In the genomic region with DNA sequence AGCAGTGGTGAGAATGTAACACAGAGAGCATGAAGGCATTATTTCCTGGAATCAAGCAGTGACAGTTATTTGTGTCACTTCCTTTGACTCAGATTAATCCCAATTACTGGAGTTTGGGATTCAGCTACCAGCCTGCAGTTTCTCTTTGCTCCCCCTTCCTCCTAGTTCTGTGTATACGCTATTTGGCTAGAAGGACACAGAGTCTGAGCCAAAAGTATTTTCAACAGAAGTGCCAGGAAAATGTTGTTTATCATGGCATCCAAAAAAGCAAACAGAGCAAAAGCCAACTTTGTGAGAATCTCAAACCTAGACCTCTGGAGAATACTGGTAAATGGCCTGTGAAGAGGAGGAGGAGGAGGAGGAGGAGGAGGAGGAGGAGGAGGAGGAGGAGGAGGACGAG, we compare ENCODE assay signal across 21 mouse cellular contexts.
DNase-seq lines count a peak whose midpoint lies in the region; ATAC-seq and TF ChIP-seq lines count a peak whose summit lies in the region.
"Had no signal": no experiment of that assay in that cellular context is flagged by ENCODE, and none has a peak within 500 bp of the region (broad histone marks: within the 10 kb centered on the region; RNA-seq: fewer than 3 reads in every experiment).

No protein-coding gene starts in this region.

- TF ChIP-seq CTCF in liver, adult 2 months (IDR thresholded peaks at IDR 0.05; ENCODE audit: low read depth, low read length) = no peak
- TF ChIP-seq CTCF in liver, postnatal 0 days (IDR thresholded peaks at IDR 0.05; ENCODE audit: low read depth) = no peak
- no peak for TF ChIP-seq CTCF in brain, embryonic 14.5 days (IDR thresholded peaks at IDR 0.05; ENCODE audit: borderline replicate concordance, extremely low read depth, insufficient read depth, insufficient read length)

- no peak for TF ChIP-seq EP300 in liver, postnatal 0 days (IDR thresholded peaks at IDR 0.05; ENCODE audit: low read depth)

- no peak overlapping the region for H3K27ac ChIP-seq in liver, adult 2 months (replicated peaks; ENCODE audit: insufficient read depth, low read depth, low read length)
- H3K27ac ChIP-seq in liver, postnatal 0 days (ENCODE audit: low read depth) = no peak overlapping the region
- no peak overlapping the region for H3K27ac ChIP-seq in embryonic facial prominence, embryonic 10.5 days (replicated peaks)
- H3K27ac ChIP-seq: embryonic facial prominence, embryonic 13.5 days; embryonic facial prominence, embryonic 15.5 days; forebrain, embryonic 10.5 days; forebrain, embryonic 13.5 days had no signal

- no peak for TF ChIP-seq POLR2A in liver, adult 2 months (IDR thresholded peaks at IDR 0.05; ENCODE audit: extremely low read depth, insufficient read depth, low read length)
- TF ChIP-seq POLR2A in brain, embryonic 14.5 days (IDR thresholded peaks at IDR 0.05; ENCODE audit: borderline replicate concordance, extremely low read depth, insufficient read depth, insufficient read length, poor library complexity, severe bottlenecking) = no peak

- peaks cover under 1% of the 10 kb centered on the region; the same call in 1 of the 2 replicates for H3K9me3 ChIP-seq in liver, postnatal 0 days (ENCODE audit: low read length)
- no peaks in the 10 kb centered on the region for H3K9me3 ChIP-seq in embryonic facial prominence, embryonic 10.5 days
- H3K9me3 ChIP-seq: embryonic facial prominence, embryonic 13.5 days; embryonic facial prominence, embryonic 15.5 days; forebrain, embryonic 10.5 days; forebrain, embryonic 13.5 days had no signal

- no peak for ATAC-seq in liver, postnatal 0 days
- ATAC-seq: forebrain, embryonic 13.5 days; forebrain, embryonic 16.5 days had no signal

- H3K4me1 ChIP-seq in liver, adult 2 months (ENCODE audit: control insufficient read depth, insufficient read depth, low read length) = no peaks in the 10 kb centered on the region
- no peaks in the 10 kb centered on the region for H3K4me1 ChIP-seq in liver, postnatal 0 days (ENCODE audit: insufficient read depth)
- H3K4me1 ChIP-seq in embryonic facial prominence, embryonic 10.5 days = no peaks in the 10 kb centered on the region
- H3K4me1 ChIP-seq: embryonic facial prominence, embryonic 13.5 days; embryonic facial prominence, embryonic 15.5 days; forebrain, embryonic 10.5 days; forebrain, embryonic 13.5 days had no signal

- peak; percentile 12 for DNase-seq in liver, adult 2 months (ENCODE audit: extremely low read depth, low read depth, low spot score)
- DNase-seq in liver, postnatal 0 days = no peak
- peak; percentile 5 for DNase-seq in NIH3T3 (ENCODE audit: low read depth)
- peak; percentile 91 for DNase-seq in adipocyte (ENCODE audit: low spot score)
- DNase-seq in brain, embryonic 14.5 days (ENCODE audit: low read depth) = peak; percentile 9
- DNase-seq in ovary, adult 18-20 months (ENCODE audit: low spot score) = no peak
- no peak for DNase-seq in embryonic facial prominence, embryonic 10.5 days (ENCODE audit: low spot score)
- DNase-seq: adrenal gland, adult 8-10 months; adrenal gland, postnatal 14 days; adrenal gland, postnatal 36 days; cerebellum, adult 11-12 months; cerebellum, adult 2 months; cerebellum, adult 9-10 months; cerebellum, postnatal 10 days; cerebellum, postnatal 25 days had no signal

- no peak overlapping the region for H3K9ac ChIP-seq in liver, adult 2 months (ENCODE audit: low read depth, low read length)
- H3K9ac ChIP-seq in liver, postnatal 0 days (replicated peaks) = no peak overlapping the region
- H3K9ac ChIP-seq: embryonic facial prominence, embryonic 13.5 days; embryonic facial prominence, embryonic 15.5 days; forebrain, embryonic 13.5 days had no signal

- H3K79me2 ChIP-seq in liver, adult 2 months (ENCODE audit: control insufficient read depth, insufficient read depth, low read length) = no peaks in the 10 kb centered on the region

- no peak overlapping the region for H3K4me2 ChIP-seq in liver, postnatal 0 days (ENCODE audit: low read depth, low read length)
- H3K4me2 ChIP-seq: embryonic facial prominence, embryonic 13.5 days; embryonic facial prominence, embryonic 15.5 days; forebrain, embryonic 13.5 days had no signal

- no peak overlapping the region for H3K4me3 ChIP-seq in liver, adult 2 months (ENCODE audit: insufficient read depth, low read depth, low read length)
- H3K4me3 ChIP-seq in liver, postnatal 0 days (ENCODE audit: low read depth, low read length) = no peak overlapping the region
- H3K4me3 ChIP-seq in embryonic facial prominence, embryonic 10.5 days = no peak overlapping the region
- H3K4me3 ChIP-seq: embryonic facial prominence, embryonic 13.5 days; embryonic facial prominence, embryonic 15.5 days; erythroblast, embryonic 14.5 days; forebrain, embryonic 10.5 days; forebrain, embryonic 13.5 days had no signal

- 72% methylated on average over 1 of the region's 2 CpGs for WGBS in liver, adult 2 months
- whole genome bisulfite sequencing in liver, postnatal 0 days (ENCODE audit: insufficient replicate concordance) = 78% methylated on average over 1 of the region's 2 CpGs
- 85% methylated on average over 1 of the region's 2 CpGs for WGBS in embryonic facial prominence, embryonic 10.5 days

- no peaks in the 10 kb centered on the region for H3K36me3 ChIP-seq in liver, adult 2 months (ENCODE audit: control insufficient read depth, insufficient read depth, low read length)
- H3K36me3 ChIP-seq in liver, postnatal 0 days (replicated peaks; ENCODE audit: insufficient read depth, low read length) = no peaks in the 10 kb centered on the region
- no peaks in the 10 kb centered on the region for H3K36me3 ChIP-seq in embryonic facial prominence, embryonic 10.5 days (replicated peaks)
- H3K36me3 ChIP-seq: embryonic facial prominence, embryonic 13.5 days; embryonic facial prominence, embryonic 15.5 days; forebrain, embryonic 10.5 days had no signal

- no peaks in the 10 kb centered on the region for H3K27me3 ChIP-seq in liver, adult 2 months (ENCODE audit: control insufficient read depth, insufficient read depth, low read length)
- H3K27me3 ChIP-seq in liver, postnatal 0 days (ENCODE audit: insufficient read depth, low read length) = no peaks in the 10 kb centered on the region
- no peaks in the 10 kb centered on the region for H3K27me3 ChIP-seq in embryonic facial prominence, embryonic 10.5 days (replicated peaks; ENCODE audit: low read depth, poor library complexity, severe bottlenecking)
- H3K27me3 ChIP-seq: embryonic facial prominence, embryonic 13.5 days; embryonic facial prominence, embryonic 15.5 days; forebrain, embryonic 13.5 days had no signal

Comparison
In these comparisons a context has a peak if more than half of its experiments do, and no peak if none do; other contexts are left out.
1. DNase-seq: peak in liver, adult 2 months (single experiment), NIH3T3 (single experiment), adipocyte (single experiment) and brain, embryonic 14.5 days (single experiment); none in liver, postnatal 0 days (single experiment), ovary, adult 18-20 months (single experiment) and embryonic facial prominence, embryonic 10.5 days (single experiment).